Mouse (Mus musculus) midbrain, embryonic 11.5 days (tissue): ENCODE data around the gene Adssl1. TPM values are rescaled to one million over a fixed set of nuclear protein-coding genes. Genes with fewer than 3 reads are reported as not detected.

ENCODE experiments used
- ATAC-seq: fragments of 200-750 bp; cut with Nextera tagmentation; 2 replicates; pipeline ENCODE4 v1.8.0; 2017; ENCODE audit warnings: moderate TSS enrichment, moderate library complexity; ENCODE audit not compliant: low FRiP score
- DNase-seq: peaks from one replicate; pipeline ENCODE4 v3.0.0; 2015; ENCODE audit warnings: low spot score; ENCODE audit errors: missing footprints
- H3K27ac ChIP-seq: fragments of 300-500 bp; sonication (generic); 2 replicates; pipeline ENCODE4 v1.5.1; 2014; ENCODE audit warnings: low read depth, low read length
- H3K27me3 ChIP-seq: fragments of 300-500 bp; sonication (generic); 2 replicates; pipeline ENCODE4 v1.6.1; 2014; ENCODE audit warnings: mild to moderate bottlenecking, low read length, moderate library complexity, mixed read lengths; ENCODE audit not compliant: control insufficient read depth, insufficient read depth
- H3K36me3 ChIP-seq: fragments of 300-500 bp; sonication (generic); 2 replicates; pipeline ENCODE4 v1.6.1; 2014; ENCODE audit warnings: mild to moderate bottlenecking, low read length, moderate library complexity, mixed read lengths; ENCODE audit not compliant: control insufficient read depth, insufficient read depth
- H3K4me1 ChIP-seq: fragments of 300-500 bp; sonication (generic); 2 replicates; pipeline ENCODE4 v1.6.1; 2014; ENCODE audit warnings: low read length; ENCODE audit not compliant: control insufficient read depth, insufficient read depth
- H3K4me2 ChIP-seq: fragments of 300-500 bp; sonication (generic); 2 replicates; pipeline ENCODE4 v1.6.1; 2014; ENCODE audit warnings: mild to moderate bottlenecking, moderate library complexity
- H3K4me3 ChIP-seq: fragments of 300-500 bp; sonication (generic); 2 replicates; pipeline ENCODE4 v1.5.1; 2014; ENCODE audit warnings: low read depth, low read length
- H3K9ac ChIP-seq: fragments of 300-500 bp; sonication (generic); 2 replicates; pipeline ENCODE4 v1.6.1; 2014; ENCODE audit warnings: low read length
- H3K9me3 ChIP-seq: fragments of 300-500 bp; sonication (generic); 2 replicates; pipeline ENCODE4 v1.6.1; 2016; ENCODE audit warnings: low read length; ENCODE audit not compliant: control insufficient read depth
- WGBS: fragments of 180-500 bp; shearing (Covaris S2); extraction: QIAGEN DNeasy Blood & Tissue Kit; methylation state at CpG from one replicate; pipeline ENCODE4 v1.1.7; 2014; 5-methylcytosine and 5-hydroxymethylcytosine counted together
- polyA plus RNA-seq: library from polyadenylated mRNA; unstranded; fragments of >200 nt; fragmentation: Nextera tagmentation; extraction: Ambion mirVana; gene quantifications from 2 replicates; pipeline ENCODE4 v1.2.1, GENCODE M21; 2014

Gene Adssl1
- polyA plus RNA-seq, 1 experiment from 2014 or later, result 2.7 TPM

- peaks cover 31% of the 10 kb centered on the region for H3K27me3 ChIP-seq
- ATAC-seq (no peak), DNase-seq (no peak)
- H3K27ac ChIP-seq, result no peak overlapping the region
- no peaks in the 10 kb centered on the region for H3K9me3 ChIP-seq
- no peaks in the 10 kb centered on the region for H3K36me3 ChIP-seq
- 88% methylated on average over 5 of the region's 5 CpGs for WGBS
- H3K9ac ChIP-seq, result no peak overlapping the region
- H3K4me3 ChIP-seq, result no peak overlapping the region
- no peak overlapping the region for H3K4me2 ChIP-seq
- H3K4me1 ChIP-seq, result peaks cover 10% of the 10 kb centered on the region
Measured at GRCm38 (mm10) chr12:112591240-112591639, 28.6 kb upstream of the Adssl1 start.

- no peak for DNase-seq
- WGBS, result 83% methylated on average over 3 of the region's 3 CpGs
- Histone ChIP-seq H3K27ac (no peak overlapping the region), H3K4me2 (no peak overlapping the region), H3K9ac (no peak overlapping the region), H3K4me1 (peaks cover 10% of the 10 kb centered on the region), H3K36me3 (no peaks in the 10 kb centered on the region), H3K9me3 (no peaks in the 10 kb centered on the region), H3K27me3 (peaks cover 31% of the 10 kb centered on the region), H3K4me3 (no peak overlapping the region)
- no peak for ATAC-seq
Measured at GRCm38 (mm10) chr12:112591730-112592129, 28.1 kb upstream of the Adssl1 start.

GRCm38 (mm10) chr12:112592985-112593734 is 26.7 kb upstream of the Adssl1 start:
- Histone ChIP-seq H3K9ac (no peak overlapping the region), H3K4me3 (no peak overlapping the region), H3K36me3 (no peaks in the 10 kb centered on the region), H3K27ac (no peak overlapping the region), H3K4me1 (peaks cover 6% of the 10 kb centered on the region), H3K9me3 (no peaks in the 10 kb centered on the region), H3K27me3 (peaks cover 23% of the 10 kb centered on the region), H3K4me2 (no peak overlapping the region)
- 75% methylated on average over 21 of the region's 21 CpGs for WGBS
- ATAC-seq (no peak), DNase-seq (no peak)

- no peak overlapping the region for H3K9ac ChIP-seq
- no peak overlapping the region for H3K4me2 ChIP-seq
- H3K27me3 ChIP-seq, result peaks cover 12% of the 10 kb centered on the region
- ATAC-seq (no peak), DNase-seq (no peak)
- H3K27ac ChIP-seq, result no peak overlapping the region
- H3K4me1 ChIP-seq, result peaks cover under 1% of the 10 kb centered on the region; the same call in 1 of the 2 replicates
- 80% methylated on average over 16 of the region's 16 CpGs for WGBS
- H3K9me3 ChIP-seq, result no peaks in the 10 kb centered on the region
- no peaks in the 10 kb centered on the region for H3K36me3 ChIP-seq
- no peak overlapping the region for H3K4me3 ChIP-seq
Measured at GRCm38 (mm10) chr12:112593951-112594915, 25.6 kb upstream of the Adssl1 start.

- no peaks in the 10 kb centered on the region for H3K4me1 ChIP-seq
- ATAC-seq, result no peak
- H3K27me3 ChIP-seq, result peaks cover 4% of the 10 kb centered on the region; the same call in 1 of the 2 replicates
- H3K36me3 ChIP-seq, result no peaks in the 10 kb centered on the region
- no peak overlapping the region for H3K27ac ChIP-seq
- H3K4me3 ChIP-seq, result no peak overlapping the region
- WGBS, result 61% methylated on average over 4 of the region's 4 CpGs
- DNase-seq, result no peak
- no peaks in the 10 kb centered on the region for H3K9me3 ChIP-seq
- no peak overlapping the region for H3K9ac ChIP-seq
- H3K4me2 ChIP-seq, result no peak overlapping the region
Measured at GRCm38 (mm10) chr12:112594989-112595388, 24.9 kb upstream of the Adssl1 start.

- 71% methylated on average over 4 of the region's 4 CpGs for WGBS
- ATAC-seq (no peak), DNase-seq (no peak)
- H3K4me3 ChIP-seq, result no peak overlapping the region
- no peak overlapping the region for H3K4me2 ChIP-seq
- no peaks in the 10 kb centered on the region for H3K36me3 ChIP-seq
- H3K4me1 ChIP-seq, result no peaks in the 10 kb centered on the region
- no peak overlapping the region for H3K9ac ChIP-seq
- H3K27me3 ChIP-seq, result no peaks in the 10 kb centered on the region; the same call in 1 of the 2 replicates
- no peaks in the 10 kb centered on the region for H3K9me3 ChIP-seq
- no peak overlapping the region for H3K27ac ChIP-seq
Measured at GRCm38 (mm10) chr12:112595626-112596025, 24.2 kb upstream of the Adssl1 start.

GRCm38 (mm10) chr12:112596454-112596853 is 23.4 kb upstream of the Adssl1 start:
- ATAC-seq, result no peak
- H3K36me3 ChIP-seq, result no peaks in the 10 kb centered on the region
- H3K4me1 ChIP-seq, result no peaks in the 10 kb centered on the region
- H3K27ac ChIP-seq, result no peak overlapping the region
- 85% methylated on average over 9 of the region's 9 CpGs for WGBS
- no peak overlapping the region for H3K4me2 ChIP-seq
- no peaks in the 10 kb centered on the region for H3K9me3 ChIP-seq
- DNase-seq, result no peak
- H3K27me3 ChIP-seq, result no peaks in the 10 kb centered on the region
- no peak overlapping the region for H3K9ac ChIP-seq
- H3K4me3 ChIP-seq, result no peak overlapping the region

GRCm38 (mm10) chr12:112596891-112597500 is 22.8 kb upstream of the Adssl1 start:
- no peak overlapping the region for H3K4me3 ChIP-seq
- H3K27me3 ChIP-seq, result no peaks in the 10 kb centered on the region
- no peak overlapping the region for H3K4me2 ChIP-seq
- H3K27ac ChIP-seq, result no peak overlapping the region
- no peaks in the 10 kb centered on the region for H3K9me3 ChIP-seq
- no peak overlapping the region for H3K9ac ChIP-seq
- 79% methylated on average over 14 of the region's 14 CpGs for WGBS
- no peak for DNase-seq
- no peak for ATAC-seq
- no peaks in the 10 kb centered on the region for H3K4me1 ChIP-seq
- no peaks in the 10 kb centered on the region for H3K36me3 ChIP-seq
